Mouse (Mus musculus) CH12.LX (cell line): Measurements from ENCODE around the gene Nhp2. TPM values are rescaled to one million over a fixed set of nuclear protein-coding genes. Genes with fewer than 3 reads are reported as not detected.

Experiments
- DNase-seq: peaks from one replicate; pipeline ENCODE4 v3.0.0-alpha.2; 2013; ENCODE audit errors: extremely low read depth
- H3K27ac ChIP-seq: 2 replicates; pipeline ENCODE4 v1.5.1; 2012; ENCODE audit warnings: low read depth, mild to moderate bottlenecking, control low read depth, moderate library complexity; ENCODE audit not compliant: insufficient read depth
- H3K27me3 ChIP-seq: replicated peaks from 2 replicates; pipeline ENCODE3; 2012; ENCODE audit warnings: inconsistent platforms
- H3K36me3 ChIP-seq, 2 experiments: replicated peaks in 1 of 2; 2 replicates each; pipeline versions ENCODE3 to v1.6.1; 2012; ENCODE audit warnings: inconsistent platforms in 1 of 2, low read length in 1 of 2, mild to moderate bottlenecking in 1 of 2, mixed read lengths in 1 of 2, moderate library complexity in 1 of 2; ENCODE audit not compliant: control insufficient read depth in 1 of 2, insufficient read depth in 1 of 2
- H3K4me1 ChIP-seq, 2 experiments: 2 replicates each; pipeline ENCODE4 v1.6.1; 2012; ENCODE audit warnings: inconsistent platforms in 1 of 2, moderate library complexity in 1 of 2; ENCODE audit not compliant: insufficient read depth in 2 of 2, control insufficient read depth in 1 of 2
- H3K4me2 ChIP-seq: 2 replicates; pipeline ENCODE4 v1.6.1; 2012; ENCODE audit warnings: low read depth, mild to moderate bottlenecking, control low read depth; ENCODE audit not compliant: poor library complexity, insufficient read depth, severe bottlenecking
- H3K4me3 ChIP-seq, 3 experiments: fragments of 150-350 bp in 1 of 3; sonication (generic) in 1 of 3; replicated peaks in 1 of 3; 2 replicates each; pipeline versions ENCODE3 to v1.5.1; 2011 to 2012; ENCODE audit warnings: low read depth in 2 of 3, low read length in 2 of 3, mild to moderate bottlenecking in 2 of 3, moderate library complexity in 2 of 3, control low read depth in 1 of 3, improper control_type of control experiment in 1 of 3, inconsistent platforms in 1 of 3, mixed read lengths in 1 of 3; ENCODE audit not compliant: poor library complexity in 1 of 3
- H3K79me2 ChIP-seq: replicated peaks from 2 replicates; pipeline ENCODE4 v1.6.1; 2012; ENCODE audit warnings: mild to moderate bottlenecking, moderate library complexity; ENCODE audit not compliant: control insufficient read depth, poor library complexity, insufficient read depth, severe bottlenecking; ENCODE audit errors: extremely low read depth
- H3K9ac ChIP-seq: 2 replicates; pipeline ENCODE4 v1.6.1; 2012; ENCODE audit warnings: low read depth, mild to moderate bottlenecking, control low read depth, moderate library complexity; ENCODE audit not compliant: insufficient read depth
- H3K9me3 ChIP-seq: replicated peaks from 2 replicates; pipeline ENCODE3; 2012; ENCODE audit warnings: low read length, inconsistent platforms, mixed read lengths
- BHLHE40 ChIP-seq: IDR thresholded peaks from 2 replicates; pipeline ENCODE4 v1.6.1; 2011; ENCODE audit warnings: mild to moderate bottlenecking, low read depth, low read length, improper control_type of control experiment
- CHD2 ChIP-seq: IDR thresholded peaks from 2 replicates; pipeline ENCODE4 v1.6.1; 2011; ENCODE audit warnings: low read length, improper control_type of control experiment
- E2F4 ChIP-seq: IDR thresholded peaks from 2 replicates; pipeline ENCODE4 v1.6.1; 2011; ENCODE audit warnings: low read depth, low read length, improper control_type of control experiment; ENCODE audit not compliant: insufficient replicate concordance
- ETS1 ChIP-seq: conservative IDR thresholded peaks from 2 replicates; pipeline ENCODE4 v1.6.1; 2012; ENCODE audit warnings: low read depth, mild to moderate bottlenecking, inconsistent platforms, low read length, improper control_type of control experiment, moderate library complexity
- GABPA ChIP-seq: IDR thresholded peaks from 2 replicates; pipeline ENCODE4 v1.6.1; 2012; ENCODE audit warnings: low read depth, low read length, improper control_type of control experiment, inconsistent platforms; ENCODE audit not compliant: insufficient replicate concordance
- HCFC1 ChIP-seq: IDR thresholded peaks from 2 replicates; pipeline ENCODE4 v1.6.1; 2012; ENCODE audit warnings: low read depth, mild to moderate bottlenecking, inconsistent platforms, low read length, improper control_type of control experiment
- JUN ChIP-seq: IDR thresholded peaks from 2 replicates; pipeline ENCODE4 v1.6.1; 2011; ENCODE audit warnings: low read depth, mild to moderate bottlenecking, low read length, improper control_type of control experiment, moderate library complexity; ENCODE audit not compliant: insufficient read depth
- JUND ChIP-seq: conservative IDR thresholded peaks from 2 replicates; pipeline ENCODE4 v1.6.1; 2011; ENCODE audit warnings: low read depth, low read length, improper control_type of control experiment
- MAFK ChIP-seq: IDR thresholded peaks from 2 replicates; pipeline ENCODE4 v1.6.1; 2011; ENCODE audit warnings: low read length, improper control_type of control experiment; ENCODE audit not compliant: insufficient replicate concordance
- MAX ChIP-seq: IDR thresholded peaks from 2 replicates; pipeline ENCODE4 v1.6.1; 2011; ENCODE audit warnings: low read length, improper control_type of control experiment
- MAZ ChIP-seq: IDR thresholded peaks from 2 replicates; pipeline ENCODE4 v1.6.1; 2012; ENCODE audit warnings: low read depth, mild to moderate bottlenecking, inconsistent platforms, low read length, improper control_type of control experiment, moderate library complexity
- MXI1 ChIP-seq: IDR thresholded peaks from 2 replicates; pipeline ENCODE4 v1.6.1; 2011; ENCODE audit warnings: mild to moderate bottlenecking, low read depth, low read length, improper control_type of control experiment
- MYC ChIP-seq: IDR thresholded peaks from 2 replicates; pipeline ENCODE4 v1.6.1; 2011; ENCODE audit warnings: low read depth, mild to moderate bottlenecking, improper control_type of control experiment, low read length
- NELFE ChIP-seq: IDR thresholded peaks from 2 replicates; pipeline ENCODE4 v1.6.1; 2011; ENCODE audit warnings: low read depth, low read length, improper control_type of control experiment
- POLR2A ChIP-seq: IDR thresholded peaks from 2 replicates; pipeline ENCODE4 v1.6.1; 2011; ENCODE audit warnings: low read depth, mild to moderate bottlenecking, improper control_type of control experiment, low read length
- RCOR1 ChIP-seq: conservative IDR thresholded peaks from 2 replicates; pipeline ENCODE4 v1.6.1; 2012; ENCODE audit warnings: low read depth, mild to moderate bottlenecking, inconsistent platforms, low read length, improper control_type of control experiment
- SMC3 ChIP-seq: IDR thresholded peaks from 2 replicates; pipeline ENCODE4 v1.6.1; 2011; ENCODE audit warnings: low read depth, low read length, improper control_type of control experiment
- TBP ChIP-seq: conservative IDR thresholded peaks from 2 replicates; pipeline ENCODE4 v1.6.1; 2011; ENCODE audit warnings: low read depth, low read length, improper control_type of control experiment
- USF2 ChIP-seq: conservative IDR thresholded peaks from 2 replicates; pipeline ENCODE4 v1.6.1; 2011; ENCODE audit warnings: low read depth, low read length, improper control_type of control experiment
- ZKSCAN1 ChIP-seq: IDR thresholded peaks from 2 replicates; pipeline ENCODE4 v1.6.1; 2012; ENCODE audit warnings: low read depth, inconsistent platforms, low read length, improper control_type of control experiment, borderline replicate concordance
- ZMIZ1 ChIP-seq: IDR thresholded peaks from 2 replicates; pipeline ENCODE4 v1.6.1; 2012; ENCODE audit warnings: low read depth, mild to moderate bottlenecking, inconsistent platforms, low read length, improper control_type of control experiment
- ZNF384 ChIP-seq: IDR thresholded peaks from 2 replicates; pipeline ENCODE4 v1.6.1; 2012; ENCODE audit warnings: low read depth, low read length, improper control_type of control experiment, inconsistent platforms
- dilution Hi-C: fragments of 300-500 bp; cut with MboI; formaldehyde crosslinking; loops from 2 replicates; pipeline ENCODE4 v1.14.3; 2020; ENCODE audit warnings: low sequenced_read_pairs; ENCODE audit not compliant: extremely low pct_unique_long_range_greater_than_20kb, extremely low pct_ligation_motif_present
- in situ Hi-C: fragments of 300-500 bp; cut with MboI; formaldehyde crosslinking; loops from 3 replicates; pipeline ENCODE4 v1.14.3; 2019; ENCODE audit warnings: low sequenced_read_pairs, low pct_ligation_motif_present, low pct_unique_long_range_greater_than_20kb, mixed read lengths
- polyA plus RNA-seq: library from polyadenylated mRNA; unstranded; fragments of >175 nt; gene quantifications from 2 replicates; pipeline ENCODE4 v1.2.1, GENCODE M21; 2012; ENCODE audit warnings: low read depth; ENCODE audit not compliant: insufficient read length
- total RNA-seq, 2 experiments: library from RNA; depleted of rRNA; stranded (reverse); fragments of 300-350 nt in 1 of 2; fragments of >200 nt in 1 of 2; gene quantifications; 2 replicates each; pipeline ENCODE4 v1.2.3; 2012 to 2014

Nhp2 gene
- total and polyA plus RNA-seq, 3 experiments, result 489 to 847 (median 722) TPM

DNA sequence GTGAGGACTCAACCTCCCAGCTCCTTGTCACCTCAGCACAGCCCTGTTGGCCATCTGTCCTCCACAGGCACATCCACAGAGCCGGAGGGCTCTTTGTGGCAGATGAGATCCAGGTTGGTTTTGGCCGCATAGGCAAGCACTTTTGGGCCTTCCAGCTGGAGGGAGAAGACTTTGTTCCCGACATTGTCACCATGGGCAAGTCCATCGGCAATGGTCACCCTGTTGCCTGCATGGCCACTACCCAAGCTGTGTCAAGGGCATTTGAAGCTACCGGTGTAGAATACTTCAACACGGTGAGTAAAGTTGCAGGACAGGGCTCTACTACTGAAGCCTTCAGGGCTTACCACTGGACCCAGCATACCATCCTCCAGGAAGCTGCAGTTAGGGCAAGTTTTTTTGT lies 25.7 kb upstream of the Nhp2 start:
- Histone ChIP-seq H3K4me2 (no peak overlapping the region), H3K27ac (0 out of 2 replicates have a peak overlapping the region, but pooled peaks have one; percentile 6), H3K9me3 (no peaks in the 10 kb centered on the region), H3K9ac (no peak overlapping the region), H3K79me2 (no peaks in the 10 kb centered on the region), H3K4me3 (no peak overlapping the region), H3K27me3 (no peaks in the 10 kb centered on the region), H3K4me1 (peaks cover 0 to 17% of the 10 kb centered on the region in 2 experiments; a peak in 1 of 4 replicates), H3K36me3 (peaks cover 81 to 96% of the 10 kb centered on the region in 2 experiments)
- no peak for DNase-seq
- TF ChIP-seq CHD2 (0 out of 2 replicates have a peak, but pooled peaks have one; percentile 21), NELFE (no peak), E2F4 (no peak)
- in situ Hi-C loops, result no loop called here
- dilution Hi-C loops, result no loop called here

DNA sequence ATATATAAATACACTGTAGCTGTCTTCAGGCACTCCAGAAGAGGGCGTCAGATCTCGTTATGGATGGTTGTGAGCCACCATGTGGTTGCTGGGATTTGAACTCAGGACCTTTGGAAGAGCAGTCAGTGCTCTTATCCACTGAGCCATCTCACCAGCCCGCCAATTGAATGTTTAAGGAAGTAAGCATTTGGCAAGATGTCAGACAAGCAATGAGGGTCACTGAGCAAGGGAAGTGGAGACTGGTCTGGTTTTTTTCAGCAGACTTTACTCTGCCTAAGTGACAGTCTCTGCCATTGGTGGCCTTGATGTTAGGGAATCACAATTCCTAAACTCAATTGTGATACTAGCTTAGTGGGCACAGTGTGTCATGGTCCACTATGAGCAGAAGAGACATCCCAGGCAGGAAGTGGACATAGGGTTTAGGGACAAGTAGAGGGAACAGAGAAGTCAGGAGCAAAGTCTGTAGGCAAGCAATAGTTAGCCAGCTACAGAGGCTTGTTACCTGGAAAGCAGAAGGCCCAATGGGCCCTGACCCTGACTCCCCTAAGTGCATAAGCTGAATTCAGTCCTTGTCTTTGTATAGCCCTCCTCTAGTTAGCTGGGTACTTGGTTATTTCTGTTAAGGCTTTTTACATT lies 24.7 kb upstream of the Nhp2 start:
- Histone ChIP-seq H3K27ac (no peak overlapping the region), H3K9me3 (no peaks in the 10 kb centered on the region), H3K79me2 (peaks cover 2% of the 10 kb centered on the region; the same call in 1 of the 2 replicates), H3K4me2 (no peak overlapping the region), H3K9ac (no peak overlapping the region), H3K4me1 (peaks cover 0 to 20% of the 10 kb centered on the region in 2 experiments; a peak in 1 of 4 replicates), H3K27me3 (no peaks in the 10 kb centered on the region), H3K4me3 (no peak overlapping the region)
- dilution Hi-C loops, result no loop called here
- in situ Hi-C loops, result no loop called here
- TF ChIP-seq MAX (no peak), GABPA (no peak), HCFC1 (no peak), ETS1 (no peak), USF2 (no peak), POLR2A (peak; percentile 53), JUN (no peak), TBP (0 out of 2 replicates have a peak, but pooled peaks have one; percentile 28), RCOR1 (no peak), NELFE (no peak)
- TF ChIP-seq, all 38 proteins: peak for 2
- DNase-seq, result no peak
- H3K36me3 ChIP-seq, result peaks cover 87 to 96% of the 10 kb centered on the region in 2 experiments

DNA sequence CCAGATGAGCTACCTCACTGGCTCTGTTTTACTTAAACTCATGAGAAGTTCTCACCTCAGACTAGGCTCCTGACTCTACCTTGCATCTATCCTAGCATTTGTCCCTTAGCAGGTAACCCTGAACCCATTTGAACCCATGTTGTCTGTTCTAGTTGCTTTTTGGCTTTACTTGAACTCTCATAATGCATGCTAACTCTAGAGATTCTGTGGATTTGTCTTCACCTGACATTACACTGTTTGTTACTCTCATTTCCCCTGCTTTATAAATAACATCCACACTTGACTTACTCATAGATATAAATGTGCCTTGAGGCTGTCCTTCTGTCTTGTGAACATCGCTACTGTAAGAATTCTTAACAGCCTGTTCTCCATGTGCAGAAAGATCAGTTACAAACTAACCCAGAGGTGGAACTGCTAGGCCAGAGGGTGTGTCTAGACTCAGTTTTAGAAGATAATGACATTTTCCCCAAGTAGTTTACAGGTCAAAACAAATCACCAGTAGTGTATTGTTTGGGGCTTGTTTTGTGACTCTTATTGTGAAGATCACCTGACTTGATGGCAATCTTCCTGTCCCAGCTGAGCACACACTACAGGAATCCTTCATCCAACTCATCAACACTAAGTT lies 24.0 kb upstream of the Nhp2 start:
- no peak overlapping the region for H3K9ac ChIP-seq
- no peak overlapping the region for H3K27ac ChIP-seq
- no peak overlapping the region for H3K4me2 ChIP-seq
- peaks cover 91 to 98% of the 10 kb centered on the region in 2 experiments for H3K36me3 ChIP-seq
- H3K79me2 ChIP-seq, result peaks cover 9% of the 10 kb centered on the region
- H3K4me1 ChIP-seq, result peaks cover 0 to 22% of the 10 kb centered on the region in 2 experiments; a peak in 1 of 4 replicates
- no peaks in the 10 kb centered on the region for H3K9me3 ChIP-seq
- no peaks in the 10 kb centered on the region for H3K27me3 ChIP-seq
- in situ Hi-C loops, result no loop called here
- DNase-seq, result no peak
- dilution Hi-C loops, result no loop called here
- H3K4me3 ChIP-seq, result no peak overlapping the region
- TF ChIP-seq ETS1 (no peak), USF2 (no peak), GABPA (no peak), MAX (peak; percentile 59), MXI1 (0 out of 2 replicates have a peak, but pooled peaks have one; percentile 47), MAFK (0 out of 2 replicates have a peak, but pooled peaks have one; percentile 28), NELFE (peak; percentile 45; the same call in 1 of the 2 replicates), ZMIZ1 (peak; percentile 77), BHLHE40 (peak; percentile 44; the same call in 1 of the 2 replicates), ZKSCAN1 (no peak), JUND (0 out of 2 replicates have a peak, but pooled peaks have one; percentile 12), SMC3 (no peak; the same call in 1 of the 2 replicates), MYC (peak; percentile 27; the same call in 1 of the 2 replicates), HCFC1 (no peak), MAZ (0 out of 2 replicates have a peak, but pooled peaks have one; percentile 22), ZNF384 (no peak)
